Mouse (Mus musculus) monocyte, adult 2 months (primary cell): ENCODE data around the gene Il3.
"Not testable (repeated sequence)": the region's sequence is repeated elsewhere in the genome, so short reads cannot be mapped to it uniquely, and the experiment has no call there.

Experiments
- DNase-seq, 2 experiments: peaks; one replicate each; pipeline ENCODE4 v3.0.0; 2022; ENCODE audit warnings: low spot score in 2 of 2, low read depth in 1 of 2

Gene Il3

DNA sequence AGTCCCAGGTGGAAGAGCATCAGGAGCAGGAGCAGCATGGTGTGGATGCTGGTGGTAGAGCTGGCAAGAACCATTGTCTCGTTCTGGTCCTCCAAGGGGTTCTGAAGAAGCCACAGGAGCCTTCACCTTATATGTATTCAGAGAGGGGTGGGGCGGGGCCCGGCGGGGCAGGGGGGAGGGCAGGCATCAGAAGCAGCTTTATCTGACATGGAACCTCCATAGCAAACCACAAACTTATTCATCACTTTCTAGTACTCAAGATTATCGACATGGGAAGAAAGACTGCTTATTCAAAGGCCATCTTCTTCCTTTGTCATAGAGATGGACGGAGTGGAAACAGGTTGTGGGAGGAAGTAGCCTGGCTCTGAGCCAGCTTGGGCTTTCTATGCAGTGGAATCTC, at the start of gene Il3:
Il3 (minus strand) TSS at position 101 of the 400 bp plus-strand sequence.
- no peak for DNase-seq

DNA sequence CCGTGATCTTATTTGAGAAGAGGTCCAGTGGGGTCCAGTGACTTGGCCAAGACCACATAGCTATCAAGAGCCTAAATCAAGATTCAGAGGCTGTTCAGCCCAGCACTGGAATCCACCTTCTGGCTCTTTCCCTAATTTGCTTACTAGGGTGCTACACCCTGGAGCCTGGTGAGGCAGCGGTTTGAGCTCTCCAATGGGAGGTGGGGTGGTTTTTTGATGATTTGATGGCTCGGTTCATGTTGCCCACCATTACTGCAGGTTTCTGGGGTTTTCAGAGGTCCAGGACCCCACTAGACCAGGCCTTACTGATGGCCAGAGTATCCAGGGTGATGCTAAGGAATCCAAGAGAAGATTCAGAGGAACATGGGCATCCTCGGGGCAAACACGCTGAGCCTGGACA, 48.3 kb upstream of the Il3 start:
- no peak for DNase-seq

DNA sequence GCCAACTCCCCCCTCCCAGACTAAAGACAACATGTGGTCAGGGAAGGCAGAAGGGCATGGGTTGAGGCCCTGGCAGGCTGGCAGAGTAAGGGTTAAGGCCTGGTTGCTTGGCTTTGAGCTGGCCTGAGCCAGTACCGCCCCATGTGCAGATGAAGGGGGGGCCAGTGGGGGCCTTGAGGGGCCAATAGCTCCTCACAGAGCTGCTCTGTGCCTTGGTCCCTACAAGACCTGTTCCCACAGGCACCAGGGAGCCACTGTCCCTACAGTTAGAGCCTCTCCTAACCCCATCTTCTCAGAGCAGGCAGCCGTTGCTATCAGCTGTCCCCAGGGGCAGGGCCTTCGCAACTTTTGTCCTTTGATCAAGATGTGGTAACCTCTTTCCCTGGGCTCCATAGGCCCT, 47.7 kb upstream of the Il3 start:
- no peak for DNase-seq

DNA sequence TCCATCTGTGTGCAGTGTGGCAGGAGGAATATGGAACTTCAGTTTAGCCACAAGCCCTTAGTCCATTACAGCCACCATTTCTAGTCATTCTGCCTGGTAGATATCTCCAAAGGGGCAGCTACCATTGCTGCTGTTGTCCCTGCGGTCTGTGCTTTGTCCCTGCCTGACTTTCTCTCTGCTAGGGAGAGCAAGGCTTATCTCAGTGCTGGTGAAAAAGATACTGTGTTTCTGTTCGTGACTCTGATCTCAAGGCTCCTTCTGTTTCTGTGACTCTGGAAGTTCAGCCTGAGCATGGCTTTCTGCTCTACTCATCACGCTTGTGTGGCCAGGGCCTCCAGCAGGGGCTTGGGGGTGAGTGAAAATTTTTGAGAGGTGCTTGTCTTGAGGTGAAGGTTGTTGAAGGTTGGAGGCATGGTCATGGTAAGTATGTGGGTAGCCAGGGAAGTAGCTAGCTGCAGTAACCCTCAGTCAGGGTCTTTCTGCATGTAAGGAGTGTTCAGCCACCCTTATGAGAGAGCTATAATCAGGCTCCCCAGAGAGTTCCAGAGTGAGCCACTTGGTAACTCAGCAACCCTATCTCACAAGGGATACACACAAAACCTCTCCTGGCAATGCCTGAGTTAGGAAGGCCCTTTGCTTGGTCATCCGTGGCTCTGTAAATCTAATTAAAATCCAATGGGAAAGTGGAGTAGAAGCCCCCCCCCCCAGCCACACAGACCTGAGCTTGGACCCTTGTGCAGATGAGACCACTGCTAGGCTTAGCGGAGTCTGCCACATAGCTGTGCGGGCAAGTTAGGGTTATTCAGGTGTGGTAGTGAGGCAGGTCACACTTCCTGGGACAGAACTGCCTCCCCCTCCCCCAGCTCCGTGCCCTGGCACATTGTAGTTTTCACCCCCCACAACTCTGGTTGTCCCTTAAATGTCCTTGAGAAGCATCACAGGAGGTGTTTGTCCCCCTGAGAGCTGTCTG, 46.6 kb upstream of the Il3 start:
- DNase-seq = no peak

DNA sequence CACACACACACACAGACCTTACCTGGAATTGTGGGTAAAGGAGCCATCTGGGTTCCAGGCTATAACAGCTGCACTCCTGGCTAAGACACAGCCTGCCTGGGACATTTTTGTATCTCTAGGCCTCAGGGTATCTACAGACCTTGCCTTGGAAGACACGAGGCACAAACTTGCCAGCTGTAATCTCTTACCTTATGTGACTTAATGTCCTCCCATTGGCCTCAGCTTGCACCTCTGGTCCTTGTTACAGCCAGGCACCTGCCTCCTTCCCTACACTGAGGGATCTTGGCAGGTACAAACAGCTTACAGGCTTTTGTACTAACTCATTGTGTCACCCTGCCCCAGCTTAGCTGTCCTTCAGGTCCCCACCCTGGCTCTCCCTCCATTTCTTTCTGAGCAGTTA, 45.5 kb upstream of the Il3 start:
- no peak for DNase-seq

DNA sequence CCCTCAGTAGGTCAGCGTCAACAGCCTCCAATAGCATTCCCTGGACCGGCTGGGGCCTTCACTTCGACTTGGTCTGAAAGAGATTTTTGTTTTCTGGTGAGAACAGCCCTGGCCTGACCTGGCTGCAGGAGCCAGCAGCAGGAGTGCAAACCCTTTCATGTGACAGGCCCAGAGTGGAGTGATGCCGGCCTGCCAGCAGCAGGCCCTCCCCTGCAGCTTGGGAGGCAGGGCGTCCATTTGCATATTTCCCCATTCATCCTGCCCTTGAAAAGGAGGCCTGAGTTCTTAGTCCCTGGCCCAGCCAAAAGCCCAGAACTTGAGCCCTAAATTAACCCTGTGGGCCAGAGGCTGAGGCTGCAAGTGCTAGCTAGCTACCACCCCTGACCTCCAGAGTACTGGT, 44.9 kb upstream of the Il3 start:
- DNase-seq = no peak

DNA sequence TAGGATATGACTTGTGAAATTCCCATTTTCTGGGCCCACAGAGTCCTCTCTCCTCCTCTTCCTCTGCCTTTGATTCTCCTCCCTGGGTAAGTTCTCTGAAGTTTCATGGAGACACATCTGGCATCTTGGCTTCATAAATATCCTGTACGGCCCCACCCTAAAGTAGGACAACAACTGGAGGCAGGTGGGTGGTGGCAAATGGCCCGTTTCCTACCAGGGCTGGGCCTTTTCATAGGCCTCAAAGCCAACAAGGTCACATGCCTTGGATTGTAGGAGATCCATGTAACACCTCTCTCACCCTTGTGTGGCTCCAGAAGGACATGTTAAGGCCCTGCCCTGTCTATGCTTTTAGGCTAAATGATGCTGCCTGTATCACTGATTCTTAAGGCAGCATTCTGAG, 43.5 kb upstream of the Il3 start:
- DNase-seq = no peak

DNA sequence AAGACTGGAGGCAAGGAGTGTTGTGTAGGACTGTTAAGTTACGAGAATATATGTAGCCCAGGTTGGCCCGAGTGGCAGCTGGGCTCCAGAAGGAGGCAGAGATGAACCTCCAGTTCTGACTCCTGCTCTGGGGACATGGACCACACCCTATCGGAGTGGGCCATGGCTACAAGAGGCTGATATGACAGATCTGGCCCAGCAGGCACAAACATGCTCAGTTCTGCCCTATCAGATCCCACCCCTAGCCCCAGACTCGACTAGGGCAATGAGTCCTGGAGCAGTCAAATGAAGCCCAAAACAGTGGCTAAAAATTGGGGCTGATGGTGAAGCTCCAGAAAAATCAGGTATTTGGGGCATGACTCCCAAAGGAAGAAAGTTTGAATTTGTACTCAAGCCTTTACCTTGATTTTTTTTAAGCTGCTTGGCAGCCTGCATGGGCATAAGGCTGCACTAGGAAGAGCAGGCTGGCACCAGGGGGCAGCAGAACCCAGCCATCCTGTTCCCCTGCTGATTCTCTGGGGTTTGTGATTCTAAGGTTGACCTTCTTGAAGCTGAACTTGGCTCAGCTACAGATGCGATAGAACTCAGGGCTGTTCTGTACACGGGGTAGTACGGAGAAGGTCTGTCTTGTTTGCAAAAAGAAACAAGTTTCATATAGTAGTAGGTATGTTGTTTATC, 40.2 kb upstream of the Il3 start:
- no peak for DNase-seq

DNA sequence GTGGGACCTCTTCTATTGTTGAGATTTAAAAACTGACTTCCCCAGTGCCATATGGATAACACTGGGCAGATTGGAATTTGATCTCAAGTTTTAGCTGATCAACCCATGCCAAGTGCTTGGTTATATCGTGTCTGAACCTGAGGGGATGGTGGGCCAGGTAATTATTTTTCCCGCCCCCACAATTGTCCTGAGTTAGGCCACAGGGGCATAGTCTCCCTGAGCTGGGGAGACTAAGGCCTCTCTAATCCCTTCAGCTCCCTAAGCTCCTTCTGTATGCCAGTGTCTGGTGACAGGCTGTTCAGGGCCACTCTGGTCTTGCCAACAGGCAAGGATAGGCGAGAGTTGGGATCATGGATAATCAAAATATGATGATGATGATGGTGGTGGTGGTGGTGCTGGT, 38.3 kb upstream of the Il3 start:
- DNase-seq = no peak

DNA sequence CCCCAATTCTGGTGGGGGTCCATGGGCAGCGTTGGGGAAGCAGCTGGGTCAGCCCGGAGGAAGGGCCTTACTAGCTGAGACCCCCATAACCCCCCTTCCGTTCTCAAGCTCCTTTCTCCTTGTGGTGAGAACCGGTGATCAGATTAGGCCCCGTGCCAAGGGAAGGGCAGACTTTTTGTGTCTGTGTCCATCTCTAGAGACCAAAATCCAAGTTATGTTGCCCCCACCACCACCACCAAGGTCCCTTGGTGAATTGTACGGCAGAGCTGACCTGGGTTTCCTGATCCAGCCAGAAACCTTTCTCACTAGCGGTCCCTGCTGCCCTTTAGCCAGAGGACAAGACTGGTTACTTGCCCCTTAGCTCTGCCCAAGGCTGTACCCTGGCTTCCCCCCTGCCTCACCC, 37.4 kb upstream of the Il3 start:
- no peak for DNase-seq

DNA sequence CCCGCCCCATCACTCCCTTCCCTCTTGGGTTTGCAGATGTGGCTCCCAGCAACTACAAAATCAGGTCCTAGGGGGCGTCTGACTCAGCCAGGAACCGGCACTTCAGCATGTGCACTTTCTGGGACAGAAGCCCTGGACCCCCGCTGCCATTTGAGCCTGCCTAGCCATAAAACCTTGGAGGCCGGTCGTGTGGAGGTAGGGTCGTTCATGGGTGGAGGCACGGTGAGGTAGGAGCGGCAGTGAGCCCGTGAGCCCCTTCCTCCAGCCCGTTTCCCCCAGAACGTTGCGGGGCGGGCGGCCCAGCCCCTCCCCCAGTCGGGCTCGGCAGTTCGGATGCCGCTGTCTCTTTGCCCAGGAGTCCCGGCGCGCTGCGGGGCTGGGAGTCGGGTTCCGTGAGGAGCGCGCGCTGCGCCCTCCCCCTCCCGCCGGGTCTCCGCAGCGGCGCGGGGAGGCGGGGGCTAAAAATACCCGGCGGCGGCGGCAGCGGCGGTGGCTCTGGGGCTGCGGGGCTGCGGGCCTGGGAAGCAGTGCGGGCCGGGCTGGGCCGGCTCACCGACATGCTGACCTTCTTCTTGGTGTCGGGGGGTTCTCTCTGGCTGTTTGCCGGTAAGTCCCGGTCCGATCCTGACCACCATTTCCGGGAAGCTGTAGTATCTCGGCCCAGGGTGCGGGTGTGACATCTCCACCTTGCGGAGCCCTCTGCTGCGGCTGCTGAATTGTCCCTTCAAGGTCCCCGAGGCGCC, 36.8 kb upstream of the Il3 start, which contains the start of gene Acsl6:
Acsl6 (plus strand) TSS at position 71 of the 743 bp plus-strand sequence.
- no peak for DNase-seq

DNA sequence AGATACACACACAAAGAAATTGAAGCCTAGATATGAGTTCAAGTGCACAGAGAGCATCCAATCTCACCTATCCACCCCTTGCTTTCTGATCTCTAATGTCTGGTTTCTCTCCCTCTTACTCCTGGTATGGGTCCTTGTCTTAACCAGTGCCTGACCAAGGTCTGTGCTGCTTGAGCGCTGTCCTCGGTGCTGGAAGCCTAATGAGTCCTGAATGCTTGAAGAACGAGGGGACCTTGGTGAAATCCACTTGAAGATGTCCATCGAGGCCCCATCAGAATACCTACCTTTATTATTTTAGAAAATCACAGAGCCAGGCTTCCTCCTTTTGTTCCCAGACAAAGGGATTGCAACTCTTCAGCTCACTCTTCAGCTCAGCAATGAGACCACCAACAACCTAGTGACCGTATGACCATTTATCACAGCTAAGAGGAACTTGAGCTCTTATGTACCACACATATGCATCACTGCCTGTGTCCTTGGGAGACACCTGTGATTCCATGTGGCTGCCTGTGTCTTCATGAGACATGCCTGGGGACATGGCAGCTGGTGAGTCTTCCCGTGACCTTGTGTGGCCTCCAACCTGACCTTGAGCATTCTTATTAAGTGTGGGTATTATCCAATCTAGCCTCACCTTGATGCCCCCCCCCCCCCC, 36.1 kb upstream of the Il3 start:
- no peak for DNase-seq

DNA sequence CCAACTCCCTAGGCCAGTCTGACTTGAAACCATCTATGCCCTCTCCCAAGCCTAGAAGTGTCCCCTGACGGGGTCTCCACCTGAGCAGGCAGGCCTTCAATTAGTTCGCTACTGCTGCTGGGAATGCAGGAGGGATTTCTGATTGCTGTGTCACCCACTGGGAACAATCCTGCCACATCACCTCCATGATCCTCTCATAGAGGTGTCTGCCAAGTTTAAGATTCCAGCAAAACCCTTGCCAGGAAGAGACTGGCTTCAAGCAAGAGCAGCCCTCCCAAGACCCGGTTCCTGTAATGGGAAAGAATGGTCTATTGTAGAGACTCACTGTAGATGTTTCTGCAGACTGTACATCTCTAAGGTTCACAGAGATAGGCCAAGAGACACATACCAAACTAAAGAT, 35.5 kb upstream of the Il3 start:
- DNase-seq = no peak

DNA sequence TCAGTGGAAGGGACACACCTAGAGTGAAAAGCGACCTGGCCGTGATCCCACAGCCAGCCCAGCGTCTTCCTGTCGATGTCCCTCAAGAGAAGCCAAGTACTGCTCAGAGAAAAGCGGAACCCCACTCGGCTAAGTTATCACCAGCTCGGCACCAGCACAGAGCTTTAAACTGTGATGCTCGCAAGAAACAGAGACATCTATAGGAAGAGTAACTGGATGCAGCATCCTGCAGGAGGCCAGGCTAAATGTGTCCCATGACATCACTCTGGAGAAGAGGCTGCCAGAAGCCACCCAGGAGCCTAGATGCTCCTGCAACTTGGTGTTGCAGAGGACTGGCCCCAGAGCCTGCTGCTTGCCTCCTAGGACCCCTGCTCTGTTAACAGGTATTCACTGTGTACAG, 34.9 kb upstream of the Il3 start:
- DNase-seq = no peak

DNA sequence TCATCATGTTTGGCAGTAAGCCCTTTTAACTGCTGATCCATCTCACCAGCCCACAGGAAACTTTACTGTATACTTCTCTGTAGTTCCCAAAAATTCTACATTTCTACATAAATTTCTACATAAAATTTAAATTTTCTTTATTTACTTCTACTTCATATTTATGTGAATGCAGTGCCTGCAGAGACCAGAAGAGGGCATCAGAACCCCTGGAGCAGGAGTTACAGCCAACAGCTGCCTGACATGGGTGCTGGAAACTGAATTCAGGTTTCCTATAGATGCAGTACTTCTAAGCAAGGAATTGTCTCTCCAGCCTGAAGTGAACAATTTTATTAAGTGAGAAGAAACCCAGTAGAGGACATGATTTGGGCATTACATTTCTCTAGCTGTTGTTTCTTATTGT, 31.7 kb upstream of the Il3 start:
- DNase-seq = no peak

DNA sequence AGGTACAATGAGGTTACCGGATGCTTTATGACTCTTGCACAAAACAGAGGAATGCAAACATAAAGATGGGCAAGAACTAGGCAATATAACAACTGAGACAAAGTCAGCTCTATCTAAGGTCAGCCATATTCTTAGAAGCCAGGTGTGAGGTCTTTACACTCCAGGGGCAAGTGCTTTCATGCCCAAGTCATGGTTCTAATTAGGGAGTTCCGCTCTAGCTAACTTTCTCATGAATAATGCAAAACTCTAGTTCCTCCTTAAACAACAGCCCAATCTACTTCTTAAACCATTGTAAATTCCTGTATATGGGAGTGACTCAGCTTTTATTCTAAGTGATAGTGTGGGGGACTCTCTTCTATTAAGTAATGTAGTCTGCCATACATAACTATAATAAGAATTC, 30.4 kb upstream of the Il3 start:
- DNase-seq = not testable (repeated sequence)

DNA sequence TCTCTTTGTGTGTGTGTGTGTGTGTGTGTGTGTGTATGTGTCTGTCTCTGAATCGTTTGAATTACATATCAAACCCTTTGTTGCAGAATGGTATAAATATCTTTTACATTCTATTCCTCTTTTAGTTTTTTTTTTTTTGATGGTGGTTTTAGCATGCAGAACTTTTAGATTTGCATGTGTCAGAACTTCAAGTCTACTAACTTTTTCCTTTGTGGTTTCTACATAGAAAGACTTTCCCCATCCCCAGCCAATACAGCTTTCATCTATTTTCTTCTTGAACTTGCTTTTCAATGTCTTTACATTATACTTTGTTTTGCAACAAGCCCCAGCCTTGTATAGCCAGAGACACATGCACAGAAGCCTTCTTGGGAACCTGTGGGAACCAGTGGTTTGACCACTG, 29.7 kb upstream of the Il3 start:
- DNase-seq = no peak

DNA sequence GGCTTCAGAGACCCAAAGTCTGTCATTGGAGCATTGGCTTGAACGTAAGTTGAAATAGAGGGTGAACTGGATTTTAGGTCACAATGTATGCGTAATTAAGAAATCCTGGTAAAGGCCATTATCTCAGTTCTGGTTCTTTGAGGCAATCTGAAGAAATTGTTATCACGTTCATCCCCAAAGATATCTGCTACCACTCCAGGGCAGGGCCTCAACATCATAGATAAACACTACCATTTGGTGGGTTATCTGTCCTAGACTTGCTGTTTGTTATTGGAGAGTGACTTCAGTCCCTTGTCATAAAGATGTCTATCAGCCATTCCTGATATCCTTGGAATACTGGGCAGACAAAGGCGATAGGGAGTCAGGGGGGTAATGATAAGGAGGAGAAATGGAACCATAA, 28.9 kb upstream of the Il3 start:
- DNase-seq = no peak

DNA sequence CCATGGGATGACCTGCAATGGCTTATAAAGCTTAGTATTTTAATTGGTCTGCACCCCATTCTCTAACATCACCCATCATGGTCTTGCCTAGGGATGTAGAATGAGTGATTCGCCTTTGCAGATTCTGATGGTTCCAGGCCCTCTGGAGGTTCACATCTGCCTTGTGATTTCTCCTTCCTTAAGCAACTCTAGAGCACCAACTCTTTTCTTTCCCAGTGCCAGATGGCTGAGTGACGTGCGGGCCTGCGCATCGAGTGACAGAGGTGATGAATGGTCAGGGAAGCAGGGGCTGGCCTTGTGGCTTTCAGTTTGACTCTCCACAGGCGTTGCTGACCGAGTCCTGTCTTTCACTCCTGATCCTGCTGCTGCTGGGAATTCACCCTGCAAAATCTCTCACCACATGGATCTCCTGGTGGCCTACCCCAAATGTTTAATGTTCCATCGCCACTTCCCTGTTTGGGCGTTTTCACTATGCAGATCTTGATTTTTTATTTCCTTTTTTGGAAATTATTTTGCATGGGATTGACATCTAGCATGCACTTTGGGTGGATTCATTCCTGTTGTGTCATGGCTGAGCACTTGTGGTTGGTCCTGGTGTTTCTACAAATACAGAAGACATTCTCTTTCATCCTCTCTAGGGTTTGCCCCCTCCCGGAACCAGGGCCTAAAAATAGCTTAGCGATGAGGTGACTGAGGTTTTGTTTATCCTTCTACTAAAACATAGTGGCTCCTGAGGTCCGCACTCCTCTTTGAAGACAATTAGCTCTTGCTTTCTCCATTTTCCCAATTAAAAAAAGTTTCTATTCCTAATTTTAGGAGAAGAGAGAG, 27.1 kb upstream of the Il3 start:
- DNase-seq = no peak

DNA sequence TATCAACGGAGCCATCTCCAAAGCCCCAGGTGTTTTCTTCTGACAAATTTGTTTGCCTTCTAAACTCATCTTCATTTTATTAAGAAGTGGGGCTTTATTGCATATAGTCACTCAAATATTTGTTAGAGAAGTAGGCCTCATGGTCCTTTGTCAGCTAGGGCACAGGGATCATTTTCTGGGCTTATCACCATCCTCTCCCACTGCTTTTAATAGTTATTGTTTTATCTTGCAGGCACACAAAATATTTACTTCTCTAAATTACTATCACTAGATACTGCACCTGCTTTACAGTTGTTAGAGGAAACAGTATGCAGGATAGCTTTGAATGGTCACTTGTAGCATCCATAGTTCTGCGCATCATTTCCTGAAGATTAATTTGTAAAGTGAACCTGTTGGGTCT, 25.1 kb upstream of the Il3 start:
- no peak for DNase-seq
